Mouse (Mus musculus): ENCODE results near the gene Kdm7a. TPM values are rescaled to one million over a fixed set of nuclear protein-coding genes. Genes with fewer than 3 reads are reported as not detected.
A peak's percentile ranks its signal among the peaks of the same experiment; 100 is the strongest.

Kdm7a gene
- total RNA-seq (2017) = 27.6 and 29.4 TPM in 2 replicates

DNA sequence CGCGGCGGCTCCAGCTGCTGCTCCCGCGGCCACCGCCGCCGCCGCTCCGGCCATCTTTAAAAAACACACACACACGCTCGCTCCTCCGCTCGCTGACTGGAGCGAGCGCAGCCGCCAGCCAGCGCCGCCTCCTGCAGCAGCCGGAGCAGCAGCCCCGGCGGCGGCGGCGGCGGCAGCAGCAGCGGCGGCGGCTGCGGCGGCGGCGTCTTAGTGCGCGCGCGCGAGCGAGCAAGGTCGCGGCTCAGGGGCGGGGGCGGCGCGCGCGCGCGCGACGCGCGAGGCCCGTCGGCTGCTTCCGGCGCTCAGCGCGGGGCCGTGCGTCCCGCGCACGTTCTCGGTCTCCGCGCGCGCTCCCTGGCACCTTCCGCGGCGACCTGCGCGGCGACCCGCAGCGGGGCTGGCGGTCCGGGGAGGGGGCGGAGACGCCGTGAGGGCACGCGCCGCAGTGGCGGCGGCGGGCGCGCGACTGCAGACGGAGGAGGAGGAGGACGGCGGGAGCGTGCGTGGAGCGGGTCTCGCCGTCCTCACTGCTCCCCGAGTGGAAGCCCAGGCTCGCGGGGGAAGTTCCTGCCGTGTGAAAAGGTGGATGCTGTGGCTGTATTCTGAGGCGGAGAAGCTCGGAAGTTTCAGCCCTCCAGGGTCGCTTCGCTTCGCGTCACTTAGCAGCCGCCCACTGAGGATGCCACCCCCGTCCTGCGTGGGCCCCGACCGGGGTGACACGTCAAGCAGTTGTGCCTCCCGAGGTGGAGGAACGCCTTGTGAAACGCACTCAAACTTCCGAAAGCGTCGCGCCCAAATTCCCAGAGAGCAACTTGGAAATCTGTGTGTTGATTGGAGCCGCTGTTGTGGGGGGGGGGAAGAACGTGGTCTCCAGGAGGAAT lies at the start of gene Kdm7a:
Kdm7a (minus strand) TSS at position 209 of the 881 bp plus-strand sequence.
- peak; percentile 28 to 57 for ATAC-seq (replicated peaks in 1 of 2; ENCODE audit: insufficient read depth in 1 of 2, low FRiP score in 2 of 2, low TSS enrichment in 1 of 2, low read depth in 1 of 2, poor library complexity in 2 of 2, severe bottlenecking in 2 of 2)

- ATAC-seq (replicated peaks in 1 of 2; ENCODE audit: insufficient read depth in 1 of 2, low FRiP score in 2 of 2, low TSS enrichment in 1 of 2, low read depth in 1 of 2, poor library complexity in 2 of 2, severe bottlenecking in 2 of 2) = no peak
These were observed 48.7 kb upstream of the Kdm7a start for GRCm38 (mm10) chr6:39255271-39255670.

GRCm38 (mm10) chr6:39250055-39250454 lies 43.5 kb upstream of the Kdm7a start:
- no peak for ATAC-seq (replicated peaks in 1 of 2; ENCODE audit: insufficient read depth in 1 of 2, low FRiP score in 2 of 2, low TSS enrichment in 1 of 2, low read depth in 1 of 2, poor library complexity in 2 of 2, severe bottlenecking in 2 of 2)

DNA sequence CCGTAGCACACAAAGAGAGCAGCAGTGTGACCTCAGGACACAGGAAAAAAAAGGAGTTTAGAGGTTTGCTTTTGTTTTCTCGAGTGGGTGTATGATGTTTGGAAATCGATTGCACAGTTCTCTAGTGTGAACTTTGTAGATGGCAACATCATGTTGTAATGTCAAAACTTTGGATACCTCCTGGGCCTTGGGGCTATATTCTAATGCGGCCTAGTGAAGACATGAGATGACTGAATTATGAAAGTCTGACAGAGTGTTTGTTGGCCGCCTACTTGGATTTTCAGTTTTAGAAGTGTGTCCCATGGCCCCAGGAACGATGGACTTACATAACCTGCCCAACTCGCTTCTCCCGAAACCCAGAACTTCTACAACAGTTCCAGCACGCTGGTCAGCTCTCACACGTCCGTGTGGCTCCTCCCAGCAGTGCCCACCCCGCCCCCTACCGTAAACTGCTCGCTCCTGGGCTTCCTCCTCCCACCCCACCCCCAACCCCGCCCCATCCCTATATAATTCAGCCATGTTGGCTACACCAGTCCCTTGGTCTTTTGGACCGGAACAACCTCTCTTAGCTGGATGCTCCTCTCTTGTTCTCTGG lies 42.7 kb upstream of the Kdm7a start:
- no peak for ATAC-seq (replicated peaks in 1 of 2; ENCODE audit: insufficient read depth in 1 of 2, low FRiP score in 2 of 2, low TSS enrichment in 1 of 2, low read depth in 1 of 2, poor library complexity in 2 of 2, severe bottlenecking in 2 of 2)

- ATAC-seq (replicated peaks in 1 of 2; ENCODE audit: insufficient read depth in 1 of 2, low FRiP score in 2 of 2, low TSS enrichment in 1 of 2, low read depth in 1 of 2, poor library complexity in 2 of 2, severe bottlenecking in 2 of 2) = peak in 1 of 2 experiments; percentile 27; a peak in 2 of 4 replicates
These were observed 37.5 kb upstream of the Kdm7a start for GRCm38 (mm10) chr6:39244066-39244465.

DNA sequence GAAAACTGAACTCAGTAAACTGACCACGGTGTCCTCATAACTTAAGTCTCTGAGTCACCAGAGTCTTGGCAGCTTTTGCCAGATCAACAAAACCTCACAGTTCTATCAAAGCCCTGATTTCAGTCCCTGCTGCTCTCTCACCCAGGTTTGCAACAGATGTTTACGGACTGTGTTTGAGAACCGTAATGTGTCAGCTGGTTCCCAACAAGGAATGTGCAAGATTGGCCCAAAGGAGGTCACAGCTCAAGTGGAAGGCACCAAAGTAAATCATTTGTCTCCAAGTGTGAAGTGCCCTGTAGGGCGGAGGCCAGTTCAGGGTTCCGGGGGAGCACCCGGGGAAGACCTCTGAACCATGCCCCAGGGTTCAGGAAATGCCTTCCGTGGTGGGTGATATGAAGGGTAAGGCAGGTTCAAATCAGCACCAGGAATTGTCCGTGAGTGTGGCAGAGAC lies 36.9 kb upstream of the Kdm7a start:
- no peak for ATAC-seq (replicated peaks in 1 of 2; ENCODE audit: insufficient read depth in 1 of 2, low FRiP score in 2 of 2, low TSS enrichment in 1 of 2, low read depth in 1 of 2, poor library complexity in 2 of 2, severe bottlenecking in 2 of 2)

- ATAC-seq (replicated peaks in 1 of 2; ENCODE audit: insufficient read depth in 1 of 2, low FRiP score in 2 of 2, low TSS enrichment in 1 of 2, low read depth in 1 of 2, poor library complexity in 2 of 2, severe bottlenecking in 2 of 2) = no peak
These were observed 36.3 kb upstream of the Kdm7a start for GRCm38 (mm10) chr6:39242718-39243471.

DNA sequence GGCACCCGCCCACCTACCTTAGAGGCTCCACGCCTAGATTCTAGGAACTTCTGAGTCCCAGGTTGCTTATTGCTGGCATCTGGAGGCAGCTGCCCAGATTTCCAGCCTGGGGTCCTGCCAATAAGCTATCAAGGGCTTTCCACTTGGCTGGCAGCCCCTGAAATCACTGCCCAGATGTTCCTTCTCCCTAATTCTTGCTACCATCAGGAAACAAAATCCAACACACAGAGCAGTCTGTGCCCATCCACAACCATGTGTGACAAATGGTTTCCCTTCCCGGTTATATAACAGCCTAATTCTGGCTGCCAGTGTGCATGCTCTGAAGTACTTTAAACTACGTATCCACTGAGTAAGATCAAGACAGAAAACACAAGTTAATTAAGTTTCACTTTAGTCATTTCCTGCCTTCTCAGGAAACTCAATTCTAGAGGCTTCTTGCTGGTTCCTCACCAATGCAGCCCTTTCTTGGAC lies 34.9 kb upstream of the Kdm7a start:
- ATAC-seq (replicated peaks in 1 of 2; ENCODE audit: insufficient read depth in 1 of 2, low FRiP score in 2 of 2, low TSS enrichment in 1 of 2, low read depth in 1 of 2, poor library complexity in 2 of 2, severe bottlenecking in 2 of 2) = 0 out of 4 replicates have a peak, but pooled peaks of 1 of the 2 experiments have one; percentile 13

- ATAC-seq (replicated peaks in 1 of 2; ENCODE audit: insufficient read depth in 1 of 2, low FRiP score in 2 of 2, low TSS enrichment in 1 of 2, low read depth in 1 of 2, poor library complexity in 2 of 2, severe bottlenecking in 2 of 2) = no peak
These were observed 34.4 kb upstream of the Kdm7a start for GRCm38 (mm10) chr6:39240956-39241355.

- no peak for ATAC-seq (replicated peaks in 1 of 2; ENCODE audit: insufficient read depth in 1 of 2, low FRiP score in 2 of 2, low TSS enrichment in 1 of 2, low read depth in 1 of 2, poor library complexity in 2 of 2, severe bottlenecking in 2 of 2)
These were observed 31.3 kb upstream of the Kdm7a start for GRCm38 (mm10) chr6:39237887-39238286.

- ATAC-seq (replicated peaks in 1 of 2; ENCODE audit: insufficient read depth in 1 of 2, low FRiP score in 2 of 2, low TSS enrichment in 1 of 2, low read depth in 1 of 2, poor library complexity in 2 of 2, severe bottlenecking in 2 of 2) = no peak
These were observed 26.0 kb upstream of the Kdm7a start for GRCm38 (mm10) chr6:39232617-39233016.

- peak; percentile 90 to 91 for ATAC-seq (replicated peaks in 1 of 2; ENCODE audit: insufficient read depth in 1 of 2, low FRiP score in 2 of 2, low TSS enrichment in 1 of 2, low read depth in 1 of 2, poor library complexity in 2 of 2, severe bottlenecking in 2 of 2)
These were observed 24.1 kb upstream of the Kdm7a start for GRCm38 (mm10) chr6:39230664-39231063.

DNA sequence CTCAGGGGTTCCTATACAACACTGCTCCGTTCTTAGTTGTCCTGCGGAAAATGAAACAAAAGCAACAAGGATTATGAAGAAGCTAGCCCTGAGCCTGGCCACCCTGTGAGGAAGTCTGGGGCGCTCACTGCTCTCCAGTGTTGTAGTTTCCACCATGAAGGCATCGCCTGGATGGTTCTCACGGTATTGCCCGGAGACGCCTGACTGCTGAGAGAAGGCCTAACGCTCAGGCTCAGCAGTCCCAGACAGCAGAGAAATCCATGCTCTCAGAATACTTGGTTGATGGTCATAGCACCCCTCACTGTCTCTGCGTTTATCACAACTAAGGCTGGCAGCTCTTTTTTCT lies 20.0 kb upstream of the Kdm7a start:
- ATAC-seq (replicated peaks in 1 of 2; ENCODE audit: insufficient read depth in 1 of 2, low FRiP score in 2 of 2, low TSS enrichment in 1 of 2, low read depth in 1 of 2, poor library complexity in 2 of 2, severe bottlenecking in 2 of 2) = peak in 1 of 2 experiments; percentile 15; a peak in 2 of 4 replicates

DNA sequence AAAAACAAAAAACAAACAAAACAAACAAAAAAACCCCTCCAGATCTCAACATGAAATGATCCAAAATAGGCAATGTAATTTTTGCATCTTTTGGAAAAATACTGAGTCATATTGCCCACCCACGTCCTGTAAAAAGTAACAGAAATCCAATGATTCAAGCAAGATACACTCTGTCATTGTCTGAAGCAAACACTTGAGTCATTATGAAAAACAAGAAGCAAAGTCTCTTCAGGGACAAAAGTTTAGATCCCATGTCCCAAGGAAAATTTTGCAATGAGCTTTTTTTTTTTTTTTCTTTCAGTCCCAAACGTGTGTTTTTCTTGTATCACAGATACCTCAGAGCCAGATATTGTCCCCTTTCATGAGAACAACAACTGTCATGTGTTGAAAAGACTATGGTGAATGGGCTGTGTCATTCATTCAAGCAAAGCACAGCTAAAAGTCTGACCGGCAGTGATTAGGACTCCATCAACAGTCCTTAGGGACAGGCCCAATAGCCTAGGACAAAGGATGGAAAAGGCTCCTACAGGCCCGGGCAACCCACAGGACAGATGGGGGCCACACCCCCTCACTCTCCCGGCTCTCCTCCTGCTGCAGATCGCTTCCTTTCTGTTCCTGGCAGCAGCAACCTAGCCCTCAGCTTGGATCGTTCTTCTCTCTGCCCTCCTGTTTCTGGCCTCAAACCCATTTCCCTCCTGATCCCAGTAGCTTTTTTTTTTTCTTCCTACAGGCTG lies 19.5 kb upstream of the Kdm7a start:
- ATAC-seq (replicated peaks in 1 of 2; ENCODE audit: insufficient read depth in 1 of 2, low FRiP score in 2 of 2, low TSS enrichment in 1 of 2, low read depth in 1 of 2, poor library complexity in 2 of 2, severe bottlenecking in 2 of 2) = peak in 1 of 2 experiments; percentile 16; a peak in 1 of 4 replicates

- no peak for ATAC-seq (replicated peaks in 1 of 2; ENCODE audit: insufficient read depth in 1 of 2, low FRiP score in 2 of 2, low TSS enrichment in 1 of 2, low read depth in 1 of 2, poor library complexity in 2 of 2, severe bottlenecking in 2 of 2)
These were observed 16.8 kb upstream of the Kdm7a start for GRCm38 (mm10) chr6:39223328-39223885.

DNA sequence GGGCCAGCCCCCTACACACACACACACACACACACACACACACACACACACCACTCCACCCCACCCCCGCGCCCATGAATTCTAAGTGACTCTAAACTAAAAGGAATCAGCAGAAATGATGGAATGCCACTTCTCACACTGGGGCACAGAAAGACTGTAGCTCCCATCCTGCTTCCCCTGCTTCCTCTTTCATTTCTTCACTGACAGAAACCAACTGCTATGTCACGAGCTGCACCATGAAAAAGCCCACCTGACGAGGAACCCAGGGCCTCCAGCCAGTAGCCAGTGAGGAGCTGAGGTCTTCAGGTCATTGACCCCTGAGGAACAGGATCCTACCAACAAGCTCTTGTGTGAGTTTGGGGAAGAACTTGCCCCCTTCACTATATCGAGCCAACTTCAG lies 15.9 kb upstream of the Kdm7a start:
- no peak for ATAC-seq (replicated peaks in 1 of 2; ENCODE audit: insufficient read depth in 1 of 2, low FRiP score in 2 of 2, low TSS enrichment in 1 of 2, low read depth in 1 of 2, poor library complexity in 2 of 2, severe bottlenecking in 2 of 2)

- ATAC-seq (replicated peaks in 1 of 2; ENCODE audit: insufficient read depth in 1 of 2, low FRiP score in 2 of 2, low TSS enrichment in 1 of 2, low read depth in 1 of 2, poor library complexity in 2 of 2, severe bottlenecking in 2 of 2) = no peak
These were observed 11.4 kb upstream of the Kdm7a start for GRCm38 (mm10) chr6:39217961-39218360.

All from hematopoietic stem cell, adult 5-6 weeks (primary cell).